Mouse (Mus musculus) neural tube, embryonic 10.5 days (tissue): ENCODE measurements around the gene Krtap14.

ENCODE experiments used
- DNase-seq: peaks from one replicate; pipeline ENCODE4 v3.0.0-alpha.2; 2017; ENCODE audit warnings: low spot score; ENCODE audit errors: extremely low spot score

Krtap14 gene

DNA sequence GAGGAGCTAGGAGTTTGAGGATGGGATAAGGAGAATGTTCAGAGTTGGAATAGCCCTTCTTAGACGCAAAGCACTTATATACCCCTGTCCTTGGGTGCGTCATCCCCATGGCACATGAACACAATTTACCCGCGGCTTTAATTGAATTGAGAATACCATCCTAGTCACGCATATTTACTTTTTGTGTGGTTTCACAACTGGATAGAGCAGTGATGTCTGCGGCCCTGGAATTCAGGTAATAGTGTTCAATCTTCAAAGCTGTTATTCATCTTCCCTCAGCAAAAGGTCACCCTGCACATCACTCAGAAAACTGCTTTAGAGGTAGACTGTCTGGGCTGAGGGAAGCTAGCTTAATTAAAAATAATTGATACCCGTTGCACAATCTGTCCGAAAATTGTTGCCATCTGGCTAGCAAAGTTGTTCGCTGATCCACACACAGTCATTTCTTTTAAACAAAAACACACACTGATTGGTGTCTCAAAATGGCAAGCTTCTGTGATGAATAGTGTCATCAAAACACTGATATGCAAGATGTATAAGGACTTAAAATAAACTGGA lies at the start of gene Krtap14:
Krtap14 (minus strand) TSS at position 51 of the 558 bp plus-strand sequence.
- DNase-seq: no peak

DNA sequence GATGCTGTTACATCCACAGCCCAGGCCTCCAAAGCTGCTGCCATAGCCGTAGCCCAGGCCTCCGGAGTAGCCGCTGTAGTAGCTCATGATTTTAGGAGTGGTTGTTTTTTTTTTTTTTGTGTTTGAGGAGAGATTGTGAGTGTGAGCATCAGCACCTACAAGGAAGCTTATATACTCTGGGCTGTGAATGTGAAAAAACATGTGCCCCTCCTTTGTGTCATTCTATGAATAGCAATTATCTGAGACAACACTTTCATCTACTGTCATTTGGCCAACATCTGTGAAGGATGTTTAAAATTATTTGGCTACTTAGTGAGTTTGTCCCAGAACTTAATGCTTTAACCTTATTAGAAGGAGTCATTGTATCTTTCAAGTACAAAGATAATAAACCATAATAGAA lies 48.2 kb upstream of the Krtap14 start, which contains the start of gene Krtap19-2:
Krtap19-2 (minus strand) TSS at position 101 of the 400 bp plus-strand sequence.
- no peak for DNase-seq

DNA sequence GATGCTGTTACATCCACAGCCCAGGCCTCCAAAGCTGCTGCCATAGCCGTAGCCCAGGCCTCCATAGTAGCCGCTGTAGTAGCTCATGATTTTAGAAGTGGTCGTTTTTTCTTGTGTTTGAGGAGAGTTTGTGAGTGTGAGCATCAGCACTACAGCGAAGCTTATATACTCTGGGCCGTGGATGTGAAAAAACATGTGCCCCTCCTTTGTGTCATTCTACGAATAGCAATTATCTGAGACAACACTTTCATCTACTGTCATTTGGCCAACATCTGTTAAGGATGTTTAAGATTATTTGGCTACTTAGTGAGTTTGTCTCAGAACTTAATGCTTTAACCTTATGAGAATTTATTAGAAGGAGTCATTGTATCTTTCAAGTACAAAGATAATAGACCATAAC lies 43.4 kb upstream of the Krtap14 start, which contains the start of gene Krtap19-1:
Krtap19-1 (minus strand) TSS at position 101 of the 400 bp plus-strand sequence.
- no peak for DNase-seq

DNA sequence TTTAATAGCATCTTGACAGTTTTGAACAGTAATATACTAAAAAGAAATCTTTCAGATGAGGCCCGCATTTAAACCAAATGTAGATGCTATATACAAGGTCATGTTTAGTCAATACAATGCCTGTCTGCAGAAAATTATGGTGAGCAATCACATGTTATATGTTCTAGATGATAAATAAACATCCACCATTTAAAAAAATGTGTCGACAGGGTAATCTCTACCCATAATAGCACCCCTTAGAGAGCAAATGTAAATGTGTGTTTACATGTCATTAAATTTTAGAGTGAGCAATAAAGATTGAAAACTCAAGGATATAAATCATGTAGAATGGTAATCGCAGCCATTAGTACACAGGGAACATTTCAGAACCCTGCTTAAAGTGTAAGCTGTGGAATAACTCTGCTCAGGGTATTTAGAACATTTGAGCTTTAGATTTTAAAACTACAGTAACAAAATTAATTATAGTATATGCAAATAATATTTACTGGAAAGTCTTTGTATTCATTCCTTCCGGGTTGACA lies 39.0 kb upstream of the Krtap14 start:
- DNase-seq: no peak

DNA sequence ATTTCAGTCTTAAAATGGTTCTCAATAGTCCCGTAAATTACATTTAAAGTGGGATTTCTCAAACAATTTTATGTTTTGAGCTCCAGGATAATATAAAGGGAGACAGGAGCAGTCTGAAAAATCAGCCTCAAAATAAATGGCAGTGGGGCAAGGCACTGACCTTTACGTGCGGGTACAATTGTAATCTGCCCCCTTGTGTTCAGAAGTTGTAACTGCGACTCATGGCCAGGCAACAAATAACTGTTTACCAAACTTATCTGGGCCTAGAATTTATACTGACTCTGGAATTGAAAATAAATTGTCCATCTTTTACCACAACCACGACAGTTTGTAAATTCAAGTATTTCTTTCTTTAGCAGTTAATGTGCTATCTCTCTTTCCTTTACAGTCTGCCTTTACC lies 25.5 kb upstream of the Krtap14 start:
- no peak for DNase-seq

DNA sequence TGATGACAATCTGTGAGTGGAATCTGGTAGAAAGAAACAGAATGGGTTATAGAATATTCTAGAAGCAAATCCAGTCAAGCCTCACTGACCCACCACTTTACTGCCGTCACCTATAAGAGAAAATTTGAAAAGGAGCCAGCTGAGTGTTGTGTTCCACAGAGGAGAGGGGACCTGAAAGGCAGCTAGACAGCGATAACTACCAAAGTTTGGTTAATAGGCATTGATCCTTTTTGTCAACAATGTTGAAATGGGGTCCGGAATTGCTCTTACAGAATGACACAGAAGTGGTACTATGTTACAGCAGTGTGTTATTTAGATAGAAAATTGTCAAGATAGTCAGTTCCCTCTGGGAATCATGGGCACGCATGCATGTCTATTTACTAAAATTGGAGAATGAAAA lies 22.6 kb upstream of the Krtap14 start:
- DNase-seq: no peak

DNA sequence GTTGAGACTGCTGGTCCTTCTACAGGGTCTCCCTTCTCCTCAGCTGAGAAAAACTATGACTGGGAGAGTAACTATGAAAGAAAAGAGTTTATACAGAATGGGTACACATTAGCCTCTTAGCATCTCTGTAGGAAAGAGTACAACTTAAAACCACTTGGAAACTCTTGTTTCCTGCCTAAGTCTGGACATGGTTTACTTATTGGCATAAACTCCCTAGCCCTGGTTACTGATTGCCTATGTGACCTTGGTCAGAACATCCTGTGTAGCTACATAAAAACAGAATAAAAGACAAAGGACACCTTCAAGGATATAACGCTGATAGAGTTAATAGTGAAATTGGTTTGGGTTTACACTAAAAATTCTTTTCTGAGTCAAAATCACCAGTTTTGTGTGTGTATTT lies 21.4 kb upstream of the Krtap14 start:
- DNase-seq: no peak

GRCm38 (mm10) chr16:88826978-88827377 lies 1.0 kb upstream of the Krtap14 start:
- no peak for DNase-seq

- no peak for DNase-seq
These were observed 2.2 kb downstream of the Krtap14 start for GRCm38 (mm10) chr16:88823736-88824135.

GRCm38 (mm10) chr16:88820066-88820465 lies 5.9 kb downstream of the Krtap14 start, which contains the start of gene Krtap15:
Krtap15 (plus strand) TSS chr16:88820215.
- no peak for DNase-seq

DNA sequence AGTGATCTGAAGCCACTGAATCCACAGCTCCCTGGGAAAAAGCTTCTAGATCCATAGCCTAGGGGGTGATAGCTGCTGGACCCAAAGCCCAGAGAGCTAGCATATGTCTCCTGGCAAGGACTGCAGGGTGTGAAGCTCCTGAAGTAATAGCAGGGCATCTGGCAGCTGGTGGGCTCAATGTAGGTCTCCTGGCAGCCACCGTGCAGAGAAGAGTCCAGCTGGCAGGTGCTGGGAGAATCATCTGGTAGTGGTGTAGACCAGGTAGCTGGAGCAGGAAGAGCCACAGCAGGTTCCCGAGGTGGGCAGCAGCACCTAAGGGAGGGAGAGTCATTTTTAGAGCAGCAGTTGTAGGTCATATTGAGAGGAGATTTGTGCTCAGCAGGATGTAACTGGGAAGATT lies 14.1 kb downstream of the Krtap14 start, which contains the start of gene Gm20741:
Gm20741 (minus strand) TSS at position 394 of the 400 bp plus-strand sequence.
- DNase-seq: no peak

DNA sequence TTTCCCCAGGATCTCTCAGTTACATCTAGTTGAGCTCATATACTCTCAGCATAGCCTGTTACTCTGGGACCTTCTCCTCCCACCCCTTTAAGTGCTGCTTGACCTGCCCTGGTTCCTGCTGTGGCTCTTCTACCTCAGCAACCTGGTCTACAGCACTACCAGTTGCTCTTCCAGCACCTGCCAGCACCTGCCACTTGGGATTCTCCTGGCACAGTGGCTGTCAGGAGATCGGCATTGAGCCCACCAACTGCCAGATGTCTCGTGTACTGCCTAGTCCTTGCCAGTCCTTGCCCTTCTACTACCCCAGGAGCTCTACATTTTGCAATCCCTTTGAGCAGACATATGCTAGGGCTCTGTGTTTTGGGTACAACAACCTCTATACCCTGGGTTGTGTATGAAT lies 39.2 kb downstream of the Krtap14 start:
- no peak for DNase-seq

DNA sequence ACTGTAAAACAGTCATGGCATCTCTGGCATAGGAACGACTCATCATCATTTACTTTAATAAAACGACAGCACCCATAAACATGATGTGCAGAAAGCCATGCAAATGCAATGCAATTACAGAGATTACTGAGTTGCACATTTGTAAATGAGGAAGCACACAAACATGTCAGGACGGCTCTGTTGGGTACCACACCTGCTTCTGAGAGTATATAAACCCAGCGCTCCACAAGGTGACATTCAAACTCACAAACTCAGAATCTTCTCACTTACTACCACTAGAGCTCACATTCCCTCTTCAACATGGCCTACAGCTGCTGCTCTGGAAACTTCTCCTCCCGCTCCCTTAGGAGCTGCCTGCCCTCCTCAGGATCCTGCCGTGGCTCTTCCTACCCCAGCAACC lies 48.3 kb downstream of the Krtap14 start, which contains the start of gene Gm5965:
Gm5965 (plus strand) TSS at position 301 of the 400 bp plus-strand sequence.
- no peak for DNase-seq

DNA sequence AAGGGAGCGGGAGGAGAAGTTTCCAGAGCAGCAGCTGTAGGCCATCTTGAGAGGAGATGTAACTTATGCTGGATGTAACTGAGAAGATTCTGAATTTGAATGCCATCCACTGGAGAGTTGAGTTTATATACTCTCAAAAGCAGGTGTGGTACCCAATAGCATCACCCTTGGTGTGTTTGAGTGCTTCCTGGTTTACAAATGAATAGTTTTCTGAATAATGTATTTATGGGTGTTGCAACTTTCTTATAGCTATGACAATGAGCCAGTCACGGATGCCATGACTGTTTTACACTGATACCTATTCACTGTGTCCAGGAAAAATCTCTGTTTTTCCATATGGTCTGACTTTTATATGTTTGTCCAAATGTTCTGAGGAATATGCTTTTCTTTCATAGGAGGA lies 51.8 kb downstream of the Krtap14 start, which contains the start of gene 2310057N15Rik:
2310057N15Rik (minus strand) TSS at position 101 of the 400 bp plus-strand sequence.
- DNase-seq: no peak
